Mouse (Mus musculus) thymus, adult 18-20 months (tissue): ENCODE results near the gene Ap4b1.

Experiments
- DNase-seq, 2 experiments: peaks; one replicate each; pipeline ENCODE4 v3.0.0; 2022; ENCODE audit warnings: mixed read lengths in 2 of 2

The Ap4b1 gene

GRCm38 (mm10) chr3:103857036-103857805, 47.9 kb downstream of the Ap4b1 start:
- no peak for DNase-seq

- no peak for DNase-seq
Observed at GRCm38 (mm10) chr3:103857977-103858563, 48.8 kb downstream of the Ap4b1 start.

GRCm38 (mm10) chr3:103858881-103859801, 49.8 kb downstream of the Ap4b1 start, which contains the start of gene Ptpn22:
Gene Ptpn22 (plus strand): TSS chr3:103859795.
- DNase-seq = peak; percentile 34 to 53

- peak; percentile 68 to 84 for DNase-seq
Observed at GRCm38 (mm10) chr3:103859851-103860391, 50.6 kb downstream of the Ap4b1 start.

- no peak for DNase-seq
Observed at GRCm38 (mm10) chr3:103862721-103863220, 53.5 kb downstream of the Ap4b1 start.

GRCm38 (mm10) chr3:103864200-103864599, 54.9 kb downstream of the Ap4b1 start:
- DNase-seq = no peak

- no peak for DNase-seq
Observed at GRCm38 (mm10) chr3:103867424-103867971, 58.2 kb downstream of the Ap4b1 start.

- DNase-seq = no peak
Observed at GRCm38 (mm10) chr3:103868008-103868407, 58.7 kb downstream of the Ap4b1 start.
